Mouse (Mus musculus) limb, embryonic 14.5 days (tissue): ENCODE measurements at regions not wholly inside any gene's neighbourhood (a gene's known extent, or its start where the extent isn't known, plus 50 kb on each side); places are given as distances from the start of the nearest gene placed in this dataset.

ENCODE experiments used
- ATAC-seq: fragments of 200-750 bp; cut with Nextera tagmentation; 2 replicates; pipeline ENCODE4 v1.8.0; 2017; ENCODE audit warnings: low read depth, moderate number of reproducible peaks, moderate TSS enrichment; ENCODE audit not compliant: low FRiP score
- DNase-seq: peaks from one replicate; pipeline ENCODE4 v3.0.0-alpha.2; 2015; ENCODE audit warnings: low spot score
- H3K27ac ChIP-seq: fragments of 300-500 bp; sonication (generic); replicated peaks from 2 replicates; pipeline ENCODE4 v1.5.1; 2014; ENCODE audit warnings: low read depth, mild to moderate bottlenecking, low read length, moderate library complexity, mixed read lengths
- H3K27me3 ChIP-seq: fragments of 300-500 bp; sonication (generic); 2 replicates; pipeline ENCODE4 v1.6.1; 2014; ENCODE audit warnings: low read length, mixed read lengths; ENCODE audit not compliant: control insufficient read depth, insufficient read depth
- H3K36me3 ChIP-seq: fragments of 300-500 bp; sonication (generic); 2 replicates; pipeline ENCODE4 v1.6.1; 2014; ENCODE audit warnings: mild to moderate bottlenecking, low read length, moderate library complexity, mixed read lengths; ENCODE audit not compliant: control insufficient read depth, insufficient read depth
- H3K4me1 ChIP-seq: fragments of 300-500 bp; sonication (generic); 2 replicates; pipeline ENCODE4 v1.6.1; 2014; ENCODE audit warnings: antibody characterized with exemption, low read length, mixed read lengths; ENCODE audit not compliant: control insufficient read depth, insufficient read depth
- H3K4me2 ChIP-seq: fragments of 300-500 bp; sonication (generic); replicated peaks from 2 replicates; pipeline ENCODE4 v1.6.1; 2014; ENCODE audit warnings: low read depth, mild to moderate bottlenecking, low read length, moderate library complexity; ENCODE audit not compliant: severe bottlenecking
- H3K4me3 ChIP-seq: fragments of 300-500 bp; sonication (generic); replicated peaks from 2 replicates; pipeline ENCODE4 v1.5.1; 2014; ENCODE audit warnings: low read length
- H3K9ac ChIP-seq: fragments of 300-500 bp; sonication (generic); 2 replicates; pipeline ENCODE4 v1.6.1; 2014; ENCODE audit warnings: mild to moderate bottlenecking, low read depth, low read length, moderate library complexity; ENCODE audit not compliant: severe bottlenecking
- H3K9me3 ChIP-seq: fragments of 300-500 bp; sonication (generic); 2 replicates; pipeline ENCODE4 v1.6.1; 2016; ENCODE audit warnings: low read length; ENCODE audit not compliant: control insufficient read depth
- POLR2A ChIP-seq: fragments of 200-500 bp; IDR thresholded peaks from 2 replicates; pipeline ENCODE4 v1.8.0; 2012; ENCODE audit warnings: inconsistent platforms, mild to moderate bottlenecking, moderate library complexity, borderline replicate concordance; ENCODE audit not compliant: insufficient read depth, insufficient read length; ENCODE audit errors: extremely low read depth
- WGBS: fragments of 180-500 bp; shearing (Covaris S2); extraction: QIAGEN DNeasy Blood & Tissue Kit; methylation state at CpG from one replicate; pipeline ENCODE4 v1.1.7; 2014; 5-methylcytosine and 5-hydroxymethylcytosine counted together

DNA sequence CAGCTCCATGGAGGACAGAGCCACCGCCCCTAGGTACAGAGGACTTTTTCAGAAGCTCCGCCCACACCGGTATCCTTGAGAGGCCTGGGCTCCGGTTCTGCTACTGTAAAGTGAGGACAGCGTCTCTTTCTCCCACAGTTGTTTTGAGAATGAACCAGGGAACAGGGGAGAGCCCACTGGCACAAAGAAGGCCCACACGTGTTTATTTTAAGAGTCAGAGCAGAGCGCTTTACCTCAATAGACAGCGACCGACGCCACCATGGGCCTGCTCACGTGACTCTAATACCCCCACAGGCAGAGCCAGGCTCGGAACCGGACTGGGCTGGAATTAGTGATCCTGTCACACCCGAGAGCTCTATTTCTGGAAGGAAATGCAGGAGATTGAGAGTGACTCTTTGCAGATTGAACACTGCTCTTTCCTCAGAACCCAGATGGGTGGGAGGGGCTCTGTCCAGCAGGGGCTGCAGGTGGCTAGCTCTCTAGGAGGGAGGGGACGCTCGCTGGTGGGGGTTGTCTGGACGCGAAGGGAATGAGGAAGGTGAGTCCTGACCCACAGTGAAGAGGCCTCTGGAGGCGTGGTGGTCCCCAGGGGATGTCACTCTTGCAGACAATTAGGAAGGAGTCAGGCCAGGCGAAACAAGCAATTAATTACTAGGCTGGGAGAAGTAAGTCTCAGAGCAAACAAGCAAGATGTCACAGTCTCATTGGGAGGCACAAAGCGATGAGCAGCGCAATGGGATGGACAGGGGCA lies 354.4 kb upstream of the Zdhhc25 start:
- Histone ChIP-seq H3K36me3 (no peaks in the 10 kb centered on the region), H3K27me3 (no peaks in the 10 kb centered on the region), H3K4me1 (no peaks in the 10 kb centered on the region), H3K27ac (no peak overlapping the region), H3K4me2 (no peak overlapping the region), H3K9ac (no peak overlapping the region), H3K9me3 (no peaks in the 10 kb centered on the region), H3K4me3 (no peak overlapping the region)
- WGBS = 61% methylated on average over 22 of the region's 22 CpGs
- no peak for TF ChIP-seq POLR2A
- no peak for ATAC-seq
- no peak for DNase-seq

DNA sequence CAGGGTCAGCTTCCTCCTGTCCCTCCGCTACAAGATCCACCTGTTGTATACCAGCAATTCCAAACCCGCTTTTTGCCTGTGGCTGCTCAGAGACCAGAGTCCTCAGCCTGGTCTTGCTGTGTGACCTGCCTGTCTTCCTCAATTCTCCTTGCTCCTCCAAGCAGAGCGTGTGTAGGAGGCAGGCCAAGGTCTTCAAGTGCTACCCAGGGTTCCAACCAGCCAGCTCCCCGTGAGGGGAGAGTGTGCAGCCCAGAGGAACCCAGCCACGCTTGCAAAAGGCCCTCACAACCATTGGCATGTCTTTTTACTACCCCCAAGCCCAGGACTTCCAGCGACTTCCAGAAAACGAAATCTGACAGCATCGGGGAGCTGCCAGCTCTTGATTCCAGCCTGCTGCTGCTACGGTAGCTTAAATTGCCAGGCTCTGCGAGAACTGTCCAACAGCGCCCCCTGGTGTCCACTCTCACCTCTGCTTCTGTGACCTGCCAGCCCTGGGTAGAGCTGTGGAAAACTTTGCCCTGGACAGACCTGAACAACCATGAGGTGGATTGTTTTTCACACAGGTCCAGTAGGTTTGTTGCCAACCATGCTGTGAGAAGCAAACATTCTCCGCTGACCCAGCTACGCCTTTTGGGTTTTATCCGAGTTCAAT lies 352.0 kb upstream of the Zdhhc25 start:
- H3K27ac ChIP-seq = no peak overlapping the region
- ATAC-seq = no peak
- WGBS = 28% methylated on average over 14 of the region's 14 CpGs
- H3K4me2 ChIP-seq = no peak overlapping the region
- DNase-seq = peak; percentile 83
- H3K4me1 ChIP-seq = no peaks in the 10 kb centered on the region
- no peak overlapping the region for H3K9ac ChIP-seq
- no peaks in the 10 kb centered on the region for H3K27me3 ChIP-seq
- H3K4me3 ChIP-seq = no peak overlapping the region
- H3K9me3 ChIP-seq = no peaks in the 10 kb centered on the region
- no peaks in the 10 kb centered on the region for H3K36me3 ChIP-seq
- no peak for TF ChIP-seq POLR2A

DNA sequence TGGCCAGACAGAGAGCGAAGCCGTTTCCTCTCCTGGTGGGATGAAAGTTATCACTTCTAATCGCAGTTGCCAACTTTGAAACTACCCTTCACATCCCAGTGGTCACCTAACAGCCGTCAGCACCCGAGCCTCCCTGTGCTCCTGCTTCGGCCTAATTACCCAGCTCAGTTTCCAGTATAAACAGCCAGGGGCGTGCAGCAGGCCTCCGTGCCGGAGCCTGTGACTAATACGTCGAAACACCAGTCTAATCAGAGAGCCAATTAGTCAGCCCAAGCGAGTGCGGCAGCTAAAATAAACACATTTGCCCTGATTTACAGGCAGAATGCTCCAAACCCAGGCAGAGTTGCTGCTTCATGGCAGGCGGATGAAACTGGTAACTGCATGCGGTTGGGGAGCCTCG lies 312.1 kb upstream of the Zdhhc25 start:
- no peak overlapping the region for H3K4me2 ChIP-seq
- H3K9me3 ChIP-seq = no peaks in the 10 kb centered on the region
- no peaks in the 10 kb centered on the region for H3K36me3 ChIP-seq
- H3K27ac ChIP-seq = no peak overlapping the region
- ATAC-seq (no peak), DNase-seq (no peak)
- H3K4me1 ChIP-seq = no peaks in the 10 kb centered on the region
- no peak for TF ChIP-seq POLR2A
- no peaks in the 10 kb centered on the region for H3K27me3 ChIP-seq
- 16% methylated on average over 16 of the region's 16 CpGs for WGBS
- no peak overlapping the region for H3K9ac ChIP-seq
- H3K4me3 ChIP-seq = no peak overlapping the region

DNA sequence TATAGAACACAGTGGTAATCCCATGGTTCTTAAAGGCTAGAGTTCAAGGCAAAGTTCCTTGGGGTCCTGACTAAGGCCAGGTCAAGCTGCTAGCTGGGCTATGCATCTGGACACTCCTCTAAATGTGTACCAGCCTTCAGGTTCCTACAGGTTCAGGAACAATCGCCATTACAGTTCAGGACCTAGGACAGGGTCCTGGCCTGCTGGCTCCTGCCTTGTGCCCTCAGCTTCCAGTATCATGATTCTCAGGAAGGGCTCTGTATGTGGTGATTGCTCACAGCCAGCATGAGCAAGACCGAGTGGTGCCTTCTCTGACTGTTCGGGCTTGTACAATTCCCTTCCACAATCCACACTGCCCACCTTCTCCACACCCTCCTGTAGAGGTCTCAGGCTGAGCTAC lies 311.4 kb upstream of the Zdhhc25 start:
- Histone ChIP-seq H3K9me3 (no peaks in the 10 kb centered on the region), H3K4me3 (no peak overlapping the region), H3K27ac (no peak overlapping the region), H3K36me3 (no peaks in the 10 kb centered on the region), H3K4me1 (no peaks in the 10 kb centered on the region), H3K4me2 (no peak overlapping the region), H3K27me3 (no peaks in the 10 kb centered on the region), H3K9ac (no peak overlapping the region)
- DNase-seq = peak; percentile 18
- no peak for ATAC-seq
- WGBS = 58% methylated on average over 3 of the region's 3 CpGs
- TF ChIP-seq POLR2A = no peak

DNA sequence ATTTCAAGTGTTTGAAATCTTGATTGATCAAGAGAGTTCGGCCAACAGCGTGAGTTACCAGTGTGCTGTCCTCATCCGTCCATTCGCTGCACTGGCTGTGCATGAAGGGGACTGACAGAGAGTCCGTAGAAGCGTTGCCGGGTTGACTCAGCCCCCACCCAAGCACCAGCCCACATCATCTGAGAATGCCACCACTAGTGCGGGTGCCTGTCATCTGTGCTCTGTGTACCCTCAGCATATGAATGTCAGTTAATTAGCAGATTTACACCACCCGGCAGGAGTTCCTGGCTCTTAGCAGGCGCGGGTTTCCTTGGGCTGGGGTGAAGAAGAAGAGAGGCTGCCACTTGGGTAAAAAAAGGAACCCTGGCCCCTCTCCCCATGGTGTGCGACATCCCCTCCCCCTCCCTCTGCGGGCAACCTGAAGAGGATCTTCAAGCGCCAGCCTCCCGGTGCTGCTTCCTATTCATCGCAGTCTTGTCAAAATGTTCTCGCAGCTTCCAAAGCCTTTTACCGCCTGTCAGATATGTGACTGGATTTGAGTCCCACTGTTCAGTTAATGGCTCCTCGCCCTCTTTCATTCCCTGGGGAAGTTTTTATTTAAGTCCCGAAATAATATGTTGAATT lies 309.2 kb upstream of the Zdhhc25 start:
- Histone ChIP-seq H3K4me2 (no peak overlapping the region), H3K4me1 (no peaks in the 10 kb centered on the region), H3K9ac (no peak overlapping the region), H3K9me3 (no peaks in the 10 kb centered on the region), H3K27me3 (no peaks in the 10 kb centered on the region), H3K36me3 (no peaks in the 10 kb centered on the region), H3K4me3 (no peak overlapping the region), H3K27ac (no peak overlapping the region)
- ATAC-seq (no peak), DNase-seq (no peak)
- 22% methylated on average over 20 of the region's 20 CpGs for WGBS
- TF ChIP-seq POLR2A = no peak
